Mouse (Mus musculus): Measurements from ENCODE around the gene Fgfr4.
"Not testable (repeated sequence)": the region's sequence is repeated elsewhere in the genome, so short reads cannot be mapped to it uniquely, and the experiment has no call there.

Gene Fgfr4

DNA sequence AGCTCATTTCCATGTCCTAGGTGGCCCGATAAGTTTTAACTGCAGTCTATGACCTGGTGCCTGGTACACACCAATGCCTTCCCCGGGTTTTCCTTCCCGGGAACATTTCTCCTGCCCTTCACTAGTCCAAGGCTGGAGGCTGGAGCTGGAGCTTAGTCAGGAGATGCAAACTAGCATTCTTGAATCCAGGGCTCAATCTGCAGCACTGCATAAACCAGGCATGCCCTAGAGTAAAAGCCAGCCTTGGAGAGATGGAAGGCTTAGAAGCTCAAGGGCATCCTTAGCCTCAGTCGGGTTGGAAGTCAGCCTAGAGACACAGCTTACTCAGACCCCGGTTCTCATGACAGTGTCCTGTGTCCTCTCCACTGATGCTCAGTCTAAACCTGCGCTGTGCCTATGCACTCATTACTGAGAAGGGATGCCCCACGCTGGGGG is 19.9 kb downstream of the Fgfr4 start:
- DNase-seq (ENCODE audit: low read depth) = no peak

DNA sequence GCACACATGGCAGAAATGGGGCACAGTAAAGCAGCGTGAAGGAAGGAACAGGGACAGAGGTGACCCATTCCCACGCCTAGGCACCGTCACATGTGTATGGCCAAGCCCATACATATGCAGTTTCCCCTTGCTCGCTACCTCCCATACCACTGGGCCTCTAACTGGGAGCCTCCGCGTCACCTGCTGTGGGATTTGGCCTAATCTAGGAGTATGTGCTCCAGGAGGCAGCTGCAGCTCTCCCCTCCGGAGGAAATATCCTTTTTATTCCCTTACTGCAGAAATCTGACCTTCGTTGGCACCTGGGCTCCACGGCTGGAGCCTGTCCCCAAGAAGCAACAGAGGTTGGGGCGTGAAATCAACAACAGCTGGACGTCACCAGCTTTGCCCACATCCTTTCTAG is 21.9 kb downstream of the Fgfr4 start:
- DNase-seq (ENCODE audit: low read depth) = no peak

DNA sequence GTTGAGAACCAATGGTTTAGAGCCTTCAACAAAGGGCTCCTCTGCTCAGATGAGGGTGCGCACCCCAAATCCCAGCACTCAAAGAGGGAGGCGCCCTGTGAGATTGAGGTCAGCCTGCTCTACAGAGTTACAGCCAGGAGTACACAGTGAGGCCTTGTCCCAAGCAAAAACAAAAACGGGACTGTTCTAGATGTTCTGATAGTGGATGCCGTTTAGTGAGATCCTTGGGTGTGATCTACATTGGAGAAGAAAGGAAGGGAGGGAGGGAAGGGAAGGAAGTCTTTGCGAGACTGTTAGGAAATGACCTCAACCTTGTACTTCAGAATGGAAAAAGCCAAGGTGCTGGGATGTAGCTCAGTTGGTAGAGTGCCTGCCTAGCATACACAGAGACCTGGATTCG is 23.8 kb downstream of the Fgfr4 start:
- DNase-seq (ENCODE audit: low read depth) = no peak

DNA sequence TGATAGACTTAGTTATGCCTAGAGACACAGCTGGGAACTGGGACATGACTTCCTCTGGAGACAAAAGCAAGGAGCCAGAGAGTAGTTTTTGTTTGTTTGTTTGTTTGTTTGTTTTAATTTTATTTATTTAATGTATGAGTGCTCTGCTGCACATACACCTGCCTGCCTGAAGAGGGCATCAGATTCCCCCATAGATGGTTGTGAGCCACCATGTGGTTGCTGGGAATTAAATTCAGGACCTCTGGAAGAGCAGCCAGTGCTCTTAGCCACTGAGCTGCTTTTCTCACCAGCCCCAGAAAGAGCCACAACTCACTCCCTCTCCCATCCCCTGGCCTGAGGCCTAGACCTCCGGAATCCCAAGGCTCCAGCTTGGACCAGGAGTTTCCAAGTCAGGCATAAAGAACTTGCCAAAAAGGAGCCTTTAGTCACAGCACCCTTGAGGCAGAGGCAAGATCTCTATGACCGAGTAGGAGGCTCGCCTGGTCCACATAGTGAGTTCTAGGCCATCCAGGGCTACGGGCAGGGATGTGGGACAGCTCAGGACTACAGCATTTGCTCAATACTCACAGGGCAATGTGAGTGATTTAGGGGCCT is 25.6 kb downstream of the Fgfr4 start:
- no peak for DNase-seq (ENCODE audit: low read depth)

DNA sequence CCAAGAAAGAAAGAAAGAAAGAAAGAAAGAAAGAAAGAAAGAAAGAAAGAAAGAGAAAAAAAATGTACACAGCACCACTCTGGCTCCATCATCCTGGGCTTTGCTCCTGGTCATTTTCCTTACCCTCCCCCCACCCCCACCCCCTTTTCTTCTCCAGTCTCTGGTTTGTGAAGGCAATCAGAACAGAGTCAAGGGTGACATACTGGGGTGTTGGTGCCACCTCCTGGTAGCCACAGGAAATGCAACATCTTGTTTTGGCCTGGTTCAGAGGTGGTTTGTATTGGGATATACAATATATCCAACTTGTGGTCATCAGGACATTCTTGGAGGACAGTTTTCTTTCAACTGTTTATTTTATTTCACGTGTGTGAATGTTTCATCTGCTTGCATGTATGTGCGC is 26.1 kb downstream of the Fgfr4 start:
- DNase-seq (ENCODE audit: low read depth) = peak; percentile 60

DNA sequence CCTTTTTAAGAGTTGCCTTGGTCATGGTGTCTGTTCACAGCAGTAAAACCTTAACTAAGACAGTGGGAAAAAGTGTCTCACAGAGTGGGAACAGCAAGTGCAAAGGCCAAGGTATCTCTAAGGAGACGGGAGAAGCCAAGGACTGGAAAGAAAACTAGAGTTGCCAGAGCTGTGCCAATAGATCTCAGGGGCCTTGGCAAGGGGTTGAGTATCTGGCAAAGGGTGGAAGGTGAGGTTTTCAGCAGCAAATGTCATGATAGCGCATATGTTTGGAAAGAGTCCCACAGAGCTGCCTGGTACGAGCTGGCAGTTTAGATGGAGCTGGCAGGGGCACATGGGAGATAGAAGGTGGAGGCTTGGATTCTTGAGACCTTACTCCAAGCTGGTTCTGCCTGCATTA is 27.2 kb downstream of the Fgfr4 start:
- DNase-seq (ENCODE audit: low read depth) = no peak

DNA sequence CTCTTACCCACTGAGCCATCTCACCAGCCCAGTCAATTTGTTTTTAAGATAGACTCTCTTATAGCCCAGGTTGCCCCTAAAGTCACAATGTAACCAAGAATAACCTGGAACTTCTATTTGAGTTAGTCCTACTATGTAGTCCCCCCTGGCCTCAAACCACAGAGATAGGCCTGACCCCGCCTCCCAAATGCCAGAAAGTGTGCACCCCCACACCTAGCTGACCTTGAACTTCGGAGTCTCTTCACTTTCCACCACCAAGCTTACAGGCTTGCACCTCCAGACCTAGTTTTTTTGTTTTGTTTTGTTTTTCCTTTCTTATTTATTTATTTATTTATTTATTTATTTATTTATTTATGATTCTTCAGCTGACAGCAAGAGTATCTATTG is 29.3 kb downstream of the Fgfr4 start:
- no peak for DNase-seq (ENCODE audit: low read depth)

DNA sequence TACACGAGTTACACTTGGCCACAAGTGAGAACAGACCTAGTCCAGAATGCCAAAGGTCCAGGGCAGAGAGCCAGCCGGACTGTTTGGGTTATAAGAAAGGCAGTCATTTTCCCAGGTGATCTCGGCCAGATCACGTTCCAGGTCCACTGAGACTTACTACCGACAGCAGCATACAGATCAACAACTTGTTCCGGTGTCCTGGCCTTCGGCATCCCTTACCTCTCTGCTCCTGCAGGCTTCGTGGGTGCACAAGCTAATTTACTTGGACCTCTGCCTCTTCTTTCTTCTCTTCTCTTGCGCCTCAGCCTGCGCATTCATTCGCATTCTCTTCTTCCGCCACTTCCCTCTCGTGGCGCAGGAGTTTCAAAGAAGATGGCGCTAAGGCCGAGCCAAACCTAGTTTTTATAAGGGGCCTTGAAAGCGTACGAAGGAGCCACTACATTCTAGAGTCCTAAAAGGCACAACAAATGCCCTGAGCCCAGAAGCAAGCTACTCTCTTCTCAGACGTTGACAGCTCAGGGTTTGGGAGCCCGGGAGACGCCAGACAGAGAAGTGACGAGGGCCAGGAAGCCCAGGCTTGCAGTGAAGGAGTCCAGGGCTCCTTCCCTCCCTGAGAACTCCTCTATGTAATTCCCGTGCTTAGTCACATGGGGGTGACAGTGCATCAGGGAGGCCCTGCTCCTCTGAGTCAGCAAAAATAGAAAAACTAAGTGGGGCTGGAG is 29.9 kb downstream of the Fgfr4 start:
- peak; percentile 48 for DNase-seq (ENCODE audit: low read depth)

DNA sequence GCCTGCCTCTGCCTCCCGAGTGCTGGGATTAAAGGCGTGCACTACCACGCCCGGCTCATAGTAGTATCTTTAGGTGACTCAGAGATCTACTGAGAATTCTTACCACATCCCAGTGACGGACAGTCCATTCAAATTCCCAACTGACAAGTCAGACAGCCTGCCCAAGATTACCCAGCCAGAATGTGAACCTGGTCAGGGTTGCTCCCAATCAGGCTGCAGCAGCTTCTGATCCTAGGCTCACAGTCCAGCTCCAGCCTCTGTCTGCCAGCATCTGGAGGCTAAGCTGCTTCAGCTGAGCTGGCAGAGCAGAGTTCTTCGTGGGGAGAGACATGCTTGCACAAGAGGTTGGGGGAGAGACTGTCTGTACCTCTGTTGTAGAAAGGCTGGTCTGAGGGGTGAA is 30.9 kb downstream of the Fgfr4 start:
- peak; percentile 14 for DNase-seq (ENCODE audit: low read depth)

DNA sequence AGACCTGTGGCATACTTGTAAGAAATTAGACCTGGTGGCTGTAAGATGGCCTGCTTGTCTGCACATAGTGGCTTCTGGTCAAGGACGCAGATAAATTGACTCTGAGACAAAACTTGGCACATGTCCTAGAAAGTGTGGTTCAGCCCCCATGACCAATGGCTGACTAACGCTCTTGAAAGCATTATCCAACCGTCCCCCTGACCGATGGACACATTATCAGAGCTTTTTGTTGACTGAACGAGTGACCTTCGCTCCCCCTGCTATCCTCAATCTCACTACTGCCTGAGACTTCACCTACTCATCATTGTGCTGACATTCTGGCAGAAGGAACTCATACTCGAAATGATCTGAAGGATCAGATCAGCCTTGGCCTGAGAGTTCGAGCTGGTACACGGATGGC is 34.6 kb downstream of the Fgfr4 start:
- not testable (repeated sequence) for DNase-seq (ENCODE audit: low read depth)

DNA sequence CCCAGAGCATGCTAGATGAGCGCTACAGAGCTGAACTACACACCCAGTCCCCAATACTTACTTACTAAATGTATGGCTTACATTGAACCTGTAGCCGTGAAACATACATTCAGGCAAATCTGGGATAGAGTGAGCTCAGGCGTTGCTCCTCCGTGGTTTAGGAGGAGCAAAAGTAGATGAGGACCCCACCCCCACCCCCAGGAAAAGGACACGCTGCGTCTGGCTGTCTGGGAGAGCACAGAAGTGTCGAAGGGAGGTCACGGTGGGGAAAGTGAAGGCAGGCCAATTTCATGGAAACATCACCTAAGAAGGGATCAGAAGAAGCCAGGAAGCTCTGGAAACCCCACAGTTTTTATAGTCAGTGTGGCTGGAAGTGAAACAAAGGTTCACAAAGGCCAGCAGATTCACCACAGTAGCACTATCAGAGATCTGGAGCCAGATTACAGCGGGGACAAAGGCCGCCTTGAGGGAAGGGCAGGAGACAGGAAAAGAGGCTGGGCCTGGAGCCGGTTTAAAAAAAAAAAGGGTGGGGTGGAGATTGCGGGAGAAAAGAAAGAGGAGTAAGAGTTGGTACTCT is 37.2 kb downstream of the Fgfr4 start:
- DNase-seq (ENCODE audit: low read depth) = no peak

DNA sequence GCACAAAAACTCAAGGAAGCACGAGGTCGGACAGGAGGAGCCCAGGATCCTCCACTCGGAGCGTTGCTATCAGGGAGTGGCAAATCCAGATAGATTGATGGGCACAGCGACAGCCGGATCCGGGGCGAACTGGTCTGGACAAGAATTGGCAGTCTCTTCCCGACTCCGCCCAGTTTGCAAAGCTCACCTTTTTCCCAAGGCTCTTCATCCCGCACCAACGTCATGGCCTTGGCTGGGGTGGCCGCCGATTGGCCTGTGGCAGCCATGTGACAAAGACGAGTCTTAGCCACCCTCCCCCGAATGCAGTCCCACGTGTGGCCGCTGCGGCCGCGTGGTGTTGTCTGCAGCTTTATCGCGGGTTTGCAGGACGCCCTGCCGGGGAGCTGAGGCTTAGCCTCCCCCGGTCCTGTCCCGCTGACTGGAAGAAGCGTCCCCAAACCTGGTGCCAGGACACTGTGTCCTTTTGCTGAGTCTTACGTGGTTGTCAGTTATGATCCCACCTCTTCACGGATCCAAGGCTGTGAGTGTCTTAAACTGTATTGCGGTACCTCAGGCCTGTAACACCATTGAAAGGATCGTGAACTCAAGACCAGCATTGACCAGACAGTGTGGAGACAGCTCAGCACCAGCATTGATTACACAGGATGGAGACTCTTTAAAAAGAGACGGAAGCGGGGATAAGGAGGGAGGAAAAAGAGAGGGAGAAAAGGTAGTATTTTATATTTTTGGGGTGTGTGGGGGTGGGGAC is 37.9 kb downstream of the Fgfr4 start:
- DNase-seq (ENCODE audit: low read depth) = peak; percentile 92

DNA sequence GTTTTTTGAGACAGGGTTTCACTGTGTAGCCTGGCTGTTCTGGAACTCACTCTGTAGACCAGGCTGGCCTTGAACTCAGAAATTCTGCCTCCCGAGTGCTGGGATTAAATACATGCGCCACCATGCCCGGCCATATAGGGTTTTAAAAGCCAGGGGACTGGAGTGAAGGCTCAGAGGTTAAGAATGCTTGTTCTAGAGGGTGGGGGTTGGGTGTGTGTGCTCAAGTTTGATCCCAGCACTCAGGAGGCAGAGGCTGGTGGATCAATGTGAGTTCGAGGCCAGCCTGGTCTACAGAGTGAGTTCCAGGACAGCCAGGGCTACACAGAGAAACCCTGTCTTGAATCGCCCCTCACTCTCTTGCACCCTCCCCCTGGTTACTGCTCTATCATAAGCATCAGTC is 39.1 kb downstream of the Fgfr4 start:
- DNase-seq (ENCODE audit: low read depth) = no peak

DNA sequence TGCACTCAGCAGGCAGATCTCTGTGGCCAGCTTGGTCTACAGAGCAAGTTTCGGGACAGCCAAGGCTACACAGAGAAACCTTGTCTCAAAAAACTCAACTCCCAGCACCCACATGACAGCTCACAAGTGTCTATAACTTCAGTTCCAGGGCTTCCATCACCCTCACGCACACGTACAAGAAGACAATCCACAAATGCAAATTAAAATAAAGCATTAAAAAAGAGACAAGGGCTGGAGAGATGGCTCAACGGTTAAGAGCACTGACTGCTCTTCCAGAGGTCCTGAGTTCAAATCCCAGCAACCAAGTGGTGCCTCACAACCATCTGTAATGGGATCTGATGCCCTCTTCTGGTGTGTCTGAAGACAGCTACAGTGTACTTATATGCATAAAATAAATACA is 50.3 kb downstream of the Fgfr4 start:
- DNase-seq (ENCODE audit: low read depth) = not testable (repeated sequence)

DNA sequence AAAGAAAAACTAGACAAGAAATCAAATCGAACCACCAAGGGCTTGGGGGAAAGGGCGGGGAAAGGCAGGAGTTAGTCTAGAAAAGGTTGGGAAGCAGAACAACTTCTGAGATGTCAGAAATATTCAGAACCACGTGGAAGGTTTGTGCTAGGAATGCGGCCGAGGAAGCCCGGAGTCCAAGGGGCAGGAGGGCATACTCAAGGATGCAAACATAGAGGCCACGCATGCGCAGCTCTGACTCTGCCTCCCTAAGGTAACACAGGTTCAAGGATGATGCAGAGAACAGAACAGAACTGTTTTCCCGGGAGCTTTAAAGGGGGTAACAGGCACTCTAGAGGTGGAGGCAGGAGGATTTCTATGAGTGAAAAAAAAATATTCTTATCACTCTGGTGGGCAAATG is 51.3 kb downstream of the Fgfr4 start:
- no peak for DNase-seq (ENCODE audit: low read depth)

DNA sequence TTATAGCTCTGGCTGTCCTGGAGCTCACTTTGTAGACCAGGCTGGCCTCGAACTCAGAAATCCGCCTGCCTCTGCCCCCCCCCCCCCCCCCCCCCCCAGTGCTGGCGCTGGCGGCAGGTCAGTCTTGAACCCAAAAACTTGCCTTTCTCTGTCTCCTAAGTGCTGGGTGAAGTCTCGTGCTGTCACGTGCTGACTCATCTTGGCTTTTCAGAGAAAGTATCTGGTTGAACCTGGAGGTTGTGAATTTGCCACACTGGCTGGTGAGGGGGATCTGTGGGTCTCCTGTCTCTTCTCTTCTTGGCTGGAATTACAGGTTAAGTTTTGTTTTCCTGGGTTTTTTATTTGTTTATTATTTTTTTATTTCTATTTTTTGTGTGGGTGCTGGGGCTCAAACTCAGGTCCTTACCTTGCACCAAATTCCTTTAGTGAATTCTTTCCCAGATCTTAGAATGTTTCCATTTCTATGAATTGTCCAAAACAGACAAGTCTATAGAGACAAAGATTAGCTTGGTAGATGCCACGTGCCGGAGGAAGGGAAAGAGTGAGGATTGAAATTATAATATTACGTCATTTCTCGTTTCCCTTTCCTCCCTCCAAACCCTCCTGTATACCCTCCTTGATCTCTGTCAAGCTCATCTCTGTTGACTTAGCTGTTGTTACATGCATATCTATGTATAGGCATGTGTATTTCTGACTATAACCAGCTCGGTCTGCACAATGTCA is 52.4 kb downstream of the Fgfr4 start:
- no peak for DNase-seq (ENCODE audit: low read depth)

DNA sequence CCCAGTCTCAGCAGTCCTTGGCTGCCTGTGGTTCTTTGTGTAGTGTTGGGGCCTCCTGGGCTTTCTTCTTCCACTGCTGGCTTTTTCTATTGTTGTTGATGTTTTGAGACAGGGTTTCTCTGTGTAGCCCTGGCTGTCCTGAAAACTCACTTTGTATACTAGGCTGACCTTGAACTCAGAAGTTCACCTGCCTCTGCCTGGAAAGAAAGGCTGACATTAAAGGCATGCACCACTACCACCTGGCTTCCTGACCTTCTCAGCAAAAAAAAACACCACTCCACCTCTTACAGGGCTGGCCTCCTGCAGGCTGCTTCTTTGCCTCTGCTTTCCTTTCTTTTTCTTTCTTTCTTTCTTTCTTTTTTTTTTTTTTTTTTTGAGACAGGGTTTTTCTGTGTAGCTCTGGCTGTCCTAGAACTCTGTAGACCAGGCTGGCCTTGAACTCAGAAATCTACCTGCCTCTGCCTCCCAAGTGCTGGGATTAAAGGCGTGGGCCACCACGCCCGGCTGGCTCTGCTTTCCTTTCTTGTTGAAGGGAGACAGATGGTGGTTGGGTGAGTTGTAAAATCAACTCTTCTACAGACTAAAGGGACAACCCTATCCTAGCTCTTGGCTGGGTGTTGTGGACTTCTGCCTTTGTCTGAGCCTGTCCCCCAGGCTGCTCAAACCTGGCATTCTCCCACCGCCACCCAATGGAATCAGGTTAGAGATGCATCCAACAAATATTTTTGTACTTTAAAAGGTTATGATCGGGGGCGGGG is 53.2 kb downstream of the Fgfr4 start:
- DNase-seq (ENCODE audit: low read depth) = no peak

DNA sequence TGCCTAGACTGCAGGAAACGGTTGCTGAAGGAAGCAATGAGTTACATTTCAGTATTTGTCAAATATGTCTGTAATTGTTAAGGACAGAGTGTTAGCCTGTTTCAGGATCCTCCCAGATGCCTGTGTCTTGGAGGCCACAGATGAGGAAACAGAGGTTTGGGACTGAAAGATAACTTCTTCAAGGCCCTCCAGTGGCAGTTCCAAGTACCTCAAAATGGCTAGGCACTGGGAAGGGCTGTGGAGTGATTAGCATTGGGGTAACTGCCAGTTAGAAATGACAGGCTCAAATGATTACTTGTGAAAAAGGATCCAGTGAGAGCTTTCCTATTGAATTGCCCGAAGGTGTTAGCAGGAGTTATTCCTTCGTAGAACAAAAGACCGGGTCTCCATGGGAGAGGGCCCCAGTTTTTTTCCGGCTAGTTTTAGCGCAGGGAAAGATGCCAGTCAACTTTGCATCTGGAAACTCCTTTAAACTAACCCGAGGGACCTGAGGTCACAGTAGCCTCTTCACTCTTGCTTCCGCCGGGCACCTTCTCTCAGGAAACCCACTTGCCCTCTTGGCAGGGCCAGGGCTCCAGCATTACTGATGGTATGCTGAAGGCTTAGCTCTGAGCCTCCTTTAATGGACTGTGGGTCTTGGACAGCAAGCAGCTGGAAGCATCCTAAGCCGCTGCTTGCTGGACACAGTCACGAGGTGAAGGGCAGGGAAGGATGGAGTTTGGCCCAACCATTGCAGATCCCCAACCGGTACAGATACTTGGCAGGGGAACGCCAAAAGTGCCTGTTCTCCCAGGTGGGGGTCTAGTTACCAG is 56.6 kb downstream of the Fgfr4 start:
- DNase-seq (ENCODE audit: low read depth) = peak; percentile 50

DNA sequence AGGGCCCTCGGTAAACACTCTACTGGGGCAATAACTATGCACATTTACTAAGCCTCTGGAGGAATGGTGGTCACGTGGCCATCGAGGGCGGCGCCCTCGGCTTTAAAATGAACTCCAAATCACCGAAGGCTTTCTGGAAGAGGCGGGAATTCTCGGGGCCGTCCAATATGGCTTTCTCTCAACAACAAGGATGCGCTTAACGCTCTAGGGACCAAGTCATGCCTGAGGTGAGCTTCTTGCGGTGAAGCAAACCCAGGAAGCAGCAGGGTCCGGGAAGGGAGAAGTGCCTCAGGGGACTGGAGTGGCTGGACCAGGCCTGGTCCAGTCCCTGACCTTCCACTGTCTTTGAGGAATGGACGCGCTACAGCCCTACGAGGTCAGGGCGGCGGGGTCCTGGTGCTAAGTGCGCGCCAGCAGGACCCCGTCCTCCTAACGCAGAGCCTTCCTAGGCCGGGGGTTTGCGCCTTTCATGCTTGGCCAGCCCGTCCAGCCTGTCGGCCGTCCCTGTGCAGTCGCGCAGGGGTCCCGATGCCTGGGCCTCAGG is 57.3 kb downstream of the Fgfr4 start, which contains the start of gene Nsd1:
Gene Nsd1, plus strand, starts transcription at position 134 of the 544 bp plus-strand sequence.
- DNase-seq (ENCODE audit: low read depth) = no peak

Data from c-Kit-positive CD71-positive TER-119-negative erythroid progenitor cells, embryonic 14.5 days (primary cell).